Mouse (Mus musculus): ENCODE data around the gene Ccdc194.

DNA sequence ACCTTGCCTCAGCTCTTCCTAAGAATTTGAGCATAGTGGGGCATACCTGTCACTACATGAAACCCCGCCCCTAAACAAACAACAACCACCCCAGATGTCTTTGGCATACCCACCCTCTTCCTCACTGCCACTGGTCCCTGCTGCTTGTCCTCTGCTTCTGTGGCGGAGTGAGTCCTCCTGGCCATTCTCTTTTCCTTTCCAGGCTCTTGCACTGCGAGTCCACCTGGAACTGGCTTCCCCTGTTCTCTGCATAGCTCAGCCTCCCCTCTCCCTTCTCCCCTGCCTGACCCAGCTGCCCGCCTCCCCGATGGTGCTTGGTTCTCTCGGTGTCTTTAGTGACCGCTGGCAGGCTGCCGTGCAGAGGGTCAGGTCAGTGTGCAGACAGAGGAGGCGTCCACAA is 18.2 kb upstream of the Ccdc194 start:
- TF ChIP-seq EP300 (IDR thresholded peaks at IDR 0.05; ENCODE audit: insufficient read depth, low read depth, low read length) (no peak), CTCF (IDR thresholded peaks at IDR 0.05) (no peak), POLR2A (IDR thresholded peaks at IDR 0.05; ENCODE audit: insufficient read depth, low read depth, low read length) (no peak)

Data from heart, adult 2 months (tissue).